Mouse (Mus musculus): ENCODE measurements at regions not wholly inside any gene's neighbourhood (a gene's known extent, or its start where the extent isn't known, plus 50 kb on each side); places are given as distances from the start of the nearest gene placed in this dataset.

GRCm38 (mm10) chr15:68394749-68395148 lies 1894.0 kb upstream of the Lrrc6 start:
- peak; percentile 69 for DNase-seq (ENCODE audit: low read depth, low spot score)
- no peaks in the 10 kb centered on the region for H3K27me3 ChIP-seq (ENCODE audit: control insufficient read depth, insufficient read depth, low read length, poor library complexity, severe bottlenecking)

GRCm38 (mm10) chr15:68394157-68394556 lies 1893.4 kb upstream of the Lrrc6 start:
- H3K27me3 ChIP-seq (ENCODE audit: control insufficient read depth, insufficient read depth, low read length, poor library complexity, severe bottlenecking): no peaks in the 10 kb centered on the region
- no peak for DNase-seq (ENCODE audit: low read depth, low spot score)

More at GRCm38 (mm10) chr15:68394749-68395148, 1894.0 kb upstream of the Lrrc6 start:
- no peaks in the 10 kb centered on the region for H3K36me3 ChIP-seq (ENCODE audit: control insufficient read depth, insufficient read depth, low read length, poor library complexity, severe bottlenecking)

GRCm38 (mm10) chr15:68391737-68392136 lies 1891.0 kb upstream of the Lrrc6 start:
- Histone ChIP-seq H3K36me3 (ENCODE audit: control insufficient read depth, insufficient read depth, low read length, poor library complexity, severe bottlenecking) (no peaks in the 10 kb centered on the region), H3K27me3 (ENCODE audit: control insufficient read depth, insufficient read depth, low read length, poor library complexity, severe bottlenecking) (no peaks in the 10 kb centered on the region)
- no peak for DNase-seq (ENCODE audit: low read depth, low spot score)

More at GRCm38 (mm10) chr15:68394157-68394556, 1893.4 kb upstream of the Lrrc6 start:
- H3K36me3 ChIP-seq (ENCODE audit: control insufficient read depth, insufficient read depth, low read length, poor library complexity, severe bottlenecking): no peaks in the 10 kb centered on the region

GRCm38 (mm10) chr15:68389855-68390254 lies 1889.1 kb upstream of the Lrrc6 start:
- no peak for DNase-seq (ENCODE audit: low read depth, low spot score)
- no peaks in the 10 kb centered on the region for H3K36me3 ChIP-seq (ENCODE audit: control insufficient read depth, insufficient read depth, low read length, poor library complexity, severe bottlenecking)
- H3K27me3 ChIP-seq (ENCODE audit: control insufficient read depth, insufficient read depth, low read length, poor library complexity, severe bottlenecking): no peaks in the 10 kb centered on the region

GRCm38 (mm10) chr15:68387349-68388065 lies 1886.8 kb upstream of the Lrrc6 start:
- no peak for DNase-seq (ENCODE audit: low read depth, low spot score)
- no peaks in the 10 kb centered on the region for H3K27me3 ChIP-seq (ENCODE audit: control insufficient read depth, insufficient read depth, low read length, poor library complexity, severe bottlenecking)
- no peaks in the 10 kb centered on the region for H3K36me3 ChIP-seq (ENCODE audit: control insufficient read depth, insufficient read depth, low read length, poor library complexity, severe bottlenecking)

- DNase-seq (ENCODE audit: low read depth, low spot score): no peak
- Histone ChIP-seq H3K27me3 (ENCODE audit: control insufficient read depth, insufficient read depth, low read length, poor library complexity, severe bottlenecking) (no peaks in the 10 kb centered on the region), H3K36me3 (ENCODE audit: control insufficient read depth, insufficient read depth, low read length, poor library complexity, severe bottlenecking) (no peaks in the 10 kb centered on the region)
Measured at GRCm38 (mm10) chr15:68384571-68385335, 1884.0 kb upstream of the Lrrc6 start.

GRCm38 (mm10) chr15:68375166-68375565 lies 1874.5 kb upstream of the Lrrc6 start:
- DNase-seq (ENCODE audit: low read depth, low spot score): no peak
- Histone ChIP-seq H3K36me3 (ENCODE audit: control insufficient read depth, insufficient read depth, low read length, poor library complexity, severe bottlenecking) (no peaks in the 10 kb centered on the region), H3K27me3 (ENCODE audit: control insufficient read depth, insufficient read depth, low read length, poor library complexity, severe bottlenecking) (no peaks in the 10 kb centered on the region)

- DNase-seq (ENCODE audit: low read depth, low spot score): no peak
- Histone ChIP-seq H3K27me3 (ENCODE audit: control insufficient read depth, insufficient read depth, low read length, poor library complexity, severe bottlenecking) (no peaks in the 10 kb centered on the region), H3K36me3 (ENCODE audit: control insufficient read depth, insufficient read depth, low read length, poor library complexity, severe bottlenecking) (no peaks in the 10 kb centered on the region)
Measured at GRCm38 (mm10) chr15:68366816-68367215, 1866.1 kb upstream of the Lrrc6 start.

- no peaks in the 10 kb centered on the region for H3K27me3 ChIP-seq (ENCODE audit: control insufficient read depth, insufficient read depth, low read length, poor library complexity, severe bottlenecking)
- peak; percentile 99 for DNase-seq (ENCODE audit: low read depth, low spot score)
- H3K36me3 ChIP-seq (ENCODE audit: control insufficient read depth, insufficient read depth, low read length, poor library complexity, severe bottlenecking): no peaks in the 10 kb centered on the region
Measured at GRCm38 (mm10) chr15:68363058-68363735, 1862.5 kb upstream of the Lrrc6 start.

- no peaks in the 10 kb centered on the region for H3K27me3 ChIP-seq (ENCODE audit: control insufficient read depth, insufficient read depth, low read length, poor library complexity, severe bottlenecking)
Measured at GRCm38 (mm10) chr15:68362081-68363057, 1861.7 kb upstream of the Lrrc6 start.

GRCm38 (mm10) chr15:68360956-68361908 lies 1860.5 kb upstream of the Lrrc6 start:
- DNase-seq (ENCODE audit: low read depth, low spot score): no peak
- H3K36me3 ChIP-seq (ENCODE audit: control insufficient read depth, insufficient read depth, low read length, poor library complexity, severe bottlenecking): no peaks in the 10 kb centered on the region
- H3K27me3 ChIP-seq (ENCODE audit: control insufficient read depth, insufficient read depth, low read length, poor library complexity, severe bottlenecking): no peaks in the 10 kb centered on the region

More at GRCm38 (mm10) chr15:68362081-68363057, 1861.7 kb upstream of the Lrrc6 start:
- DNase-seq (ENCODE audit: low read depth, low spot score): peak; percentile 46
- no peaks in the 10 kb centered on the region for H3K36me3 ChIP-seq (ENCODE audit: control insufficient read depth, insufficient read depth, low read length, poor library complexity, severe bottlenecking)

GRCm38 (mm10) chr15:68359496-68359895 lies 1858.8 kb upstream of the Lrrc6 start:
- DNase-seq (ENCODE audit: low read depth, low spot score): no peak
- Histone ChIP-seq H3K27me3 (ENCODE audit: control insufficient read depth, insufficient read depth, low read length, poor library complexity, severe bottlenecking) (no peaks in the 10 kb centered on the region), H3K36me3 (ENCODE audit: control insufficient read depth, insufficient read depth, low read length, poor library complexity, severe bottlenecking) (no peaks in the 10 kb centered on the region)

- DNase-seq (ENCODE audit: low read depth, low spot score): no peak
- no peaks in the 10 kb centered on the region for H3K27me3 ChIP-seq (ENCODE audit: control insufficient read depth, insufficient read depth, low read length, poor library complexity, severe bottlenecking)
- H3K36me3 ChIP-seq (ENCODE audit: control insufficient read depth, insufficient read depth, low read length, poor library complexity, severe bottlenecking): no peaks in the 10 kb centered on the region
Measured at GRCm38 (mm10) chr15:68355957-68356356, 1855.2 kb upstream of the Lrrc6 start.
